Mouse (Mus musculus) heart, postnatal 14 days (tissue): ENCODE results near the gene Bloc1s1. TPM values are rescaled to one million over a fixed set of nuclear protein-coding genes. Genes with fewer than 3 reads are reported as not detected.

Source experiments
- DNase-seq, 2 experiments: peaks; one replicate each; pipeline ENCODE4 v3.0.0; 2021 to 2022
- intact Hi-C: fragments of 180-260 bp; cut with DNase I; formaldehyde crosslinking; loops from one replicate; pipeline ENCODE4 v1.15.1; 2025
- total RNA-seq, 2 experiments: library from RNA; stranded (reverse); gene quantifications; 2 replicates each; pipeline ENCODE4 v1.2.3; 2021

The Bloc1s1 gene
- total RNA-seq, 2 experiments from 2014 or later: 177 to 183 TPM

GRCm38 (mm10) chr10:128933976-128934721 is 10.3 kb upstream of the Bloc1s1 start:
- DNase-seq: no peak
- intact Hi-C loops: no loop called here

GRCm38 (mm10) chr10:128933574-128933973 is 9.7 kb upstream of the Bloc1s1 start, which contains the start of gene Itga7:
Gene Itga7, plus strand, starts transcription at chr10:128933818.
- DNase-seq: peak; percentile 64
- intact Hi-C loops: no loop called here

- peak in 1 of 2 experiments; percentile 20 for DNase-seq
- intact Hi-C loops: no loop called here
These were observed 7.6 kb upstream of the Bloc1s1 start for GRCm38 (mm10) chr10:128931441-128931840.

- peak in 1 of 2 experiments; percentile 35 for DNase-seq
- intact Hi-C loops: no loop called here
These were observed 6.0 kb upstream of the Bloc1s1 start for GRCm38 (mm10) chr10:128929638-128930378.

- intact Hi-C loops: no loop called here
- peak in 1 of 2 experiments; percentile 22 for DNase-seq
These were observed 4.5 kb upstream of the Bloc1s1 start for GRCm38 (mm10) chr10:128928356-128928755.

GRCm38 (mm10) chr10:128923013-128923691 is 683 bp downstream of the Bloc1s1 start:
- intact Hi-C loops: no loop called here
- peak; percentile 94 to 97 for DNase-seq

GRCm38 (mm10) chr10:128922822-128923012 is 1.1 kb downstream of the Bloc1s1 start, which contains the start of gene Rdh5:
Gene Rdh5, minus strand, starts transcription at chr10:128922888.
- intact Hi-C loops: no loop called here
- no peak for DNase-seq

GRCm38 (mm10) chr10:128921883-128922821 is 1.7 kb downstream of the Bloc1s1 start:
- intact Hi-C loops: no loop called here
- DNase-seq: no peak

GRCm38 (mm10) chr10:128921251-128921650 is 2.6 kb downstream of the Bloc1s1 start:
- intact Hi-C loops: no loop called here

GRCm38 (mm10) chr10:128920736-128921161 is 3.1 kb downstream of the Bloc1s1 start:
- intact Hi-C loops: no loop called here
- DNase-seq: peak in 1 of 2 experiments; percentile 49

More at GRCm38 (mm10) chr10:128921251-128921650, 2.6 kb downstream of the Bloc1s1 start:
- no peak for DNase-seq

- intact Hi-C loops: loop anchor here (5.0 kb wide), 1 partner anchor 57 kb away; no protein-coding TSS in a partner anchor
- DNase-seq: no peak
These were observed 3.9 kb downstream of the Bloc1s1 start for GRCm38 (mm10) chr10:128919966-128920365.

- DNase-seq: peak; percentile 49 to 50
- intact Hi-C loops: loop anchor here (5.0 kb wide), 1 partner anchor 58 kb away; no protein-coding TSS in a partner anchor
These were observed 4.6 kb downstream of the Bloc1s1 start for GRCm38 (mm10) chr10:128919203-128919631.

GRCm38 (mm10) chr10:128918246-128918645 is 5.6 kb downstream of the Bloc1s1 start:
- DNase-seq: peak; percentile 58 to 59
- intact Hi-C loops: loop anchor here (5.0 kb wide), 1 partner anchor 59 kb away; no protein-coding TSS in a partner anchor

GRCm38 (mm10) chr10:128917400-128917799 is 6.4 kb downstream of the Bloc1s1 start:
- intact Hi-C loops: loop anchor here (5.0 kb wide), 1 partner anchor 60 kb away; no protein-coding TSS in a partner anchor
- no peak for DNase-seq

GRCm38 (mm10) chr10:128916665-128917064 is 7.2 kb downstream of the Bloc1s1 start:
- intact Hi-C loops: loop anchor here (5.0 kb wide), 1 partner anchor 61 kb away; no protein-coding TSS in a partner anchor
- no peak for DNase-seq

GRCm38 (mm10) chr10:128915550-128915949 is 8.3 kb downstream of the Bloc1s1 start:
- no peak for DNase-seq
- intact Hi-C loops: loop anchor here (5.0 kb wide), 1 partner anchor 62 kb away; no protein-coding TSS in a partner anchor

GRCm38 (mm10) chr10:128913696-128914095 is 10.1 kb downstream of the Bloc1s1 start:
- intact Hi-C loops: loop anchor here (2.0 kb wide), 1 partner anchor 23 kb away; no protein-coding TSS in a partner anchor
- peak in 1 of 2 experiments; percentile 26 for DNase-seq

GRCm38 (mm10) chr10:128913219-128913618 is 10.6 kb downstream of the Bloc1s1 start:
- intact Hi-C loops: loop anchor here (2.0 kb wide), 1 partner anchor 24 kb away; no protein-coding TSS in a partner anchor
- DNase-seq: peak; percentile 85 to 94

- no peak for DNase-seq
- intact Hi-C loops: loop anchor here (2.0 kb wide), 1 partner anchor 24 kb away; no protein-coding TSS in a partner anchor
These were observed 11.0 kb downstream of the Bloc1s1 start for GRCm38 (mm10) chr10:128912791-128913190.
